Mouse (Mus musculus) embryonic fibroblast, embryonic 13.5 days (primary cell): ENCODE measurements around the gene Ccdc187.

Source experiments
- CTCF ChIP-seq: IDR thresholded peaks from 2 replicates; pipeline ENCODE4 v1.5.1; 2011; ENCODE audit warnings: mild to moderate bottlenecking, control low read depth, low read length, moderate library complexity, borderline replicate concordance; ENCODE audit not compliant: insufficient read depth
- POLR2A ChIP-seq: IDR thresholded peaks from 2 replicates; pipeline ENCODE4 v1.6.1; 2011; ENCODE audit warnings: low read depth, mild to moderate bottlenecking, control low read depth, low read length, moderate library complexity

DNA sequence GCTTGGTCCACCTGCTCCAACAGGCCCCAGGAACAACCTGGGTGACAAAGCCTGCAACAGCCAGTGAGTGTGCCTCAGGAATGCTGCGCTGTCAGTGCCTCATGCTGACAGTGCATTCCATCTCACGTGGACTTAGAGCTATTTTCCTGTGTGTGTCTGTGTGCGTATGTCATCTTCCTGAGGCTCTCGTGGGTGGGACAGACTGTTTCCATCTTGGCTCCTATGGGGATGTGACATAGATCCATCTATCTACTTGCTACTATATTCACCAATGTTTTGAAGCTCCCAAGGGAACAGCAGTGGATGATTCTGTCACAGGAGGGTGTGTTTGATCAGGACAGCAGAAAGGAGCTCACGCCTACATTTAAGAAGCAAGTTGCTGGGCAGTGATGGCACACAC is 17.6 kb upstream of the Ccdc187 start:
- TF ChIP-seq CTCF (no peak), POLR2A (no peak)
